Mouse (Mus musculus) heart, adult 2 months (tissue): ENCODE measurements around the gene Iqcf4.

Experiments used
- CTCF ChIP-seq: fragments of 200-600 bp; IDR thresholded peaks from 2 replicates; pipeline ENCODE4 v1.8.1; 2022; ENCODE audit warnings: antibody characterized with exemption, mild to moderate bottlenecking, moderate library complexity
- POLR2A ChIP-seq: fragments of 200-500 bp; IDR thresholded peaks from 2 replicates; pipeline ENCODE4 v1.6.1; 2011; ENCODE audit warnings: mild to moderate bottlenecking, low read depth, low read length, control low read depth; ENCODE audit not compliant: insufficient read depth

DNA sequence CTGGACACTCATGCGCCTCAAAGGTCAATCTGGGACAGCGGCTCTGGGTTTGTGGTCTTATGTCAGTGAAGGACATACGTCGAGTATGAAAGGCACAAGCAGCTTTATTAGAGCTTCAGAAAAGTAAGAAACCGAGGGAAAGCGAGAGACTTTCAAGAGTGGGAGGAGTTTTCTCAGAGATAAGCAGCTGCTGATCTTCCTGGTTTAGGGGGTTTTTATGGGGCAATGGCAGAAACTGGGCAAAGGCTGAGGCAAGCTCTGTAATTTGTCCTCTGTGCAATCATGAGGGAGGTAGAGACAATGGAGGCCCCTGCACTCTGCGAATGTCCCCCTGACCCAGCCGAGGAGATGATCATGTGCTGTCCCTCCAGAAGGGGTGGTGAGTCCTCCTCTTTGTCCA lies 50.9 kb downstream of the Iqcf4 start:
- TF ChIP-seq CTCF (no peak), POLR2A (no peak)
